Mouse (Mus musculus): ENCODE data around the gene Zfp217. TPM values are rescaled to one million over a fixed set of nuclear protein-coding genes. Genes with fewer than 3 reads are reported as not detected.

Gene Zfp217
- polyA plus RNA-seq, 1 experiment from 2014 or later = 2.3 TPM

GRCm38 (mm10) chr2:170143861-170144260, 4.0 kb downstream of the Zfp217 start:
- no peak for ATAC-seq (ENCODE audit: low FRiP score)
- Histone ChIP-seq H3K27ac (no peak overlapping the region), H3K9ac (no peak overlapping the region), H3K27me3 (no peaks in the 10 kb centered on the region), H3K9me3 (no peaks in the 10 kb centered on the region), H3K4me2 (no peak overlapping the region), H3K36me3 (no peaks in the 10 kb centered on the region), H3K4me1 (replicated peaks) (no peaks in the 10 kb centered on the region), H3K4me3 (no peak overlapping the region)
- 37% methylated on average over 3 of the region's 3 CpGs for WGBS

- Histone ChIP-seq H3K27ac (no peak overlapping the region), H3K4me1 (replicated peaks) (no peaks in the 10 kb centered on the region), H3K27me3 (no peaks in the 10 kb centered on the region), H3K9me3 (no peaks in the 10 kb centered on the region), H3K4me2 (no peak overlapping the region), H3K4me3 (no peak overlapping the region), H3K9ac (no peak overlapping the region), H3K36me3 (no peaks in the 10 kb centered on the region)
- WGBS = 92% methylated on average over 10 of the region's 10 CpGs
- no peak for ATAC-seq (ENCODE audit: low FRiP score)
Measured at GRCm38 (mm10) chr2:170142542-170142941, 5.4 kb downstream of the Zfp217 start.

GRCm38 (mm10) chr2:170141481-170141880, 6.4 kb downstream of the Zfp217 start:
- ATAC-seq (ENCODE audit: low FRiP score) = no peak

GRCm38 (mm10) chr2:170139411-170140046, 8.4 kb downstream of the Zfp217 start:
- H3K4me2 ChIP-seq = no peak overlapping the region
- H3K4me3 ChIP-seq = no peak overlapping the region
- no peaks in the 10 kb centered on the region; the same call in 1 of the 2 replicates for H3K27me3 ChIP-seq
- H3K9me3 ChIP-seq = no peaks in the 10 kb centered on the region
- no peak overlapping the region for H3K9ac ChIP-seq
- 79% methylated on average over 9 of the region's 9 CpGs for WGBS
- no peak for ATAC-seq (ENCODE audit: low FRiP score)
- H3K4me1 ChIP-seq (replicated peaks) = no peaks in the 10 kb centered on the region; the same call in 1 of the 2 replicates
- no peak overlapping the region for H3K27ac ChIP-seq
- no peaks in the 10 kb centered on the region for H3K36me3 ChIP-seq

More at GRCm38 (mm10) chr2:170141481-170141880, 6.4 kb downstream of the Zfp217 start:
- WGBS = 94% methylated on average over 5 of the region's 5 CpGs
- Histone ChIP-seq H3K27me3 (no peaks in the 10 kb centered on the region), H3K9me3 (no peaks in the 10 kb centered on the region), H3K4me1 (replicated peaks) (no peaks in the 10 kb centered on the region), H3K4me2 (no peak overlapping the region), H3K36me3 (no peaks in the 10 kb centered on the region), H3K27ac (no peak overlapping the region), H3K9ac (no peak overlapping the region), H3K4me3 (no peak overlapping the region)

- no peak for ATAC-seq (ENCODE audit: low FRiP score)
- no peaks in the 10 kb centered on the region for H3K9me3 ChIP-seq
- H3K36me3 ChIP-seq = no peaks in the 10 kb centered on the region
- H3K4me2 ChIP-seq = no peak overlapping the region
- no peak overlapping the region for H3K27ac ChIP-seq
- no peak overlapping the region for H3K4me3 ChIP-seq
- peaks cover 18% of the 10 kb centered on the region for H3K4me1 ChIP-seq (replicated peaks)
- H3K27me3 ChIP-seq = peaks cover 5% of the 10 kb centered on the region; the same call in 1 of the 2 replicates
- WGBS = 43% methylated on average over 3 of the region's 3 CpGs
- no peak overlapping the region for H3K9ac ChIP-seq
Measured at GRCm38 (mm10) chr2:170136928-170137327, 11.0 kb downstream of the Zfp217 start.

- Histone ChIP-seq H3K27me3 (peaks cover 5% of the 10 kb centered on the region; the same call in 1 of the 2 replicates), H3K4me3 (no peak overlapping the region), H3K9me3 (no peaks in the 10 kb centered on the region), H3K36me3 (no peaks in the 10 kb centered on the region), H3K4me2 (no peak overlapping the region), H3K27ac (no peak overlapping the region), H3K9ac (no peak overlapping the region), H3K4me1 (replicated peaks) (peaks cover 18% of the 10 kb centered on the region)
- 88% methylated on average over 6 of the region's 6 CpGs for WGBS
- no peak for ATAC-seq (ENCODE audit: low FRiP score)
Measured at GRCm38 (mm10) chr2:170135820-170136219, 12.1 kb downstream of the Zfp217 start.

GRCm38 (mm10) chr2:170134026-170134690, 13.7 kb downstream of the Zfp217 start:
- H3K4me3 ChIP-seq = 0 out of 2 replicates have a peak overlapping the region, but pooled peaks have one; percentile 40
- H3K27ac ChIP-seq = peak overlapping the region; percentile 73; the same call in 1 of the 2 replicates

GRCm38 (mm10) chr2:170133093-170133731, 14.7 kb downstream of the Zfp217 start:
- H3K4me2 ChIP-seq = peak overlapping the region; percentile 70
- no peaks in the 10 kb centered on the region for H3K36me3 ChIP-seq
- H3K27me3 ChIP-seq = peaks cover 5% of the 10 kb centered on the region; the same call in 1 of the 2 replicates
- H3K4me1 ChIP-seq (replicated peaks) = peaks cover 41% of the 10 kb centered on the region
- no peak for ATAC-seq (ENCODE audit: low FRiP score)
- H3K9me3 ChIP-seq = no peaks in the 10 kb centered on the region
- H3K9ac ChIP-seq = peak overlapping the region; percentile 66
- under 1% methylated on average over 28 of the region's 28 CpGs for WGBS
- H3K4me3 ChIP-seq = peak overlapping the region; percentile 40
- H3K27ac ChIP-seq = peak overlapping the region; percentile 73

More at GRCm38 (mm10) chr2:170134026-170134690, 13.7 kb downstream of the Zfp217 start:
- H3K9ac ChIP-seq = no peak overlapping the region
- H3K4me1 ChIP-seq (replicated peaks) = peaks cover 31% of the 10 kb centered on the region
- H3K36me3 ChIP-seq = no peaks in the 10 kb centered on the region
- H3K4me2 ChIP-seq = peak overlapping the region; percentile 70
- H3K27me3 ChIP-seq = peaks cover 5% of the 10 kb centered on the region; the same call in 1 of the 2 replicates
- H3K9me3 ChIP-seq = no peaks in the 10 kb centered on the region
- no peak for ATAC-seq (ENCODE audit: low FRiP score)
- 15% methylated on average over 12 of the region's 12 CpGs for WGBS

- H3K4me2 ChIP-seq = peak overlapping the region; percentile 70
- no peak for ATAC-seq (ENCODE audit: low FRiP score)
- H3K4me1 ChIP-seq (replicated peaks) = peaks cover 46% of the 10 kb centered on the region
- H3K9ac ChIP-seq = peak overlapping the region; percentile 66; the same call in 1 of the 2 replicates
- peaks cover 5% of the 10 kb centered on the region; the same call in 1 of the 2 replicates for H3K27me3 ChIP-seq
- H3K4me3 ChIP-seq = peak overlapping the region; percentile 40
- H3K36me3 ChIP-seq = no peaks in the 10 kb centered on the region
- no peaks in the 10 kb centered on the region for H3K9me3 ChIP-seq
- peak overlapping the region; percentile 73 for H3K27ac ChIP-seq
- WGBS = 0% methylated on average over 3 of the region's 3 CpGs
Measured at GRCm38 (mm10) chr2:170132716-170133092, 15.2 kb downstream of the Zfp217 start.

GRCm38 (mm10) chr2:170131981-170132460, 15.9 kb downstream of the Zfp217 start:
- Histone ChIP-seq H3K9me3 (no peaks in the 10 kb centered on the region), H3K4me1 (replicated peaks) (peaks cover 52% of the 10 kb centered on the region), H3K9ac (no peak overlapping the region; the same call in 1 of the 2 replicates), H3K27me3 (peaks cover 5% of the 10 kb centered on the region; the same call in 1 of the 2 replicates), H3K4me3 (peak overlapping the region; percentile 80), H3K36me3 (no peaks in the 10 kb centered on the region), H3K27ac (0 out of 2 replicates have a peak overlapping the region, but pooled peaks have one; percentile 40), H3K4me2 (peak overlapping the region; percentile 70)
- 4% methylated on average over 10 of the region's 10 CpGs for WGBS
- no peak for ATAC-seq (ENCODE audit: low FRiP score)

- Histone ChIP-seq H3K27ac (peak overlapping the region; percentile 83), H3K4me3 (peak overlapping the region; percentile 80), H3K27me3 (peaks cover 5% of the 10 kb centered on the region; the same call in 1 of the 2 replicates), H3K9me3 (no peaks in the 10 kb centered on the region), H3K9ac (peak overlapping the region; percentile 89), H3K36me3 (no peaks in the 10 kb centered on the region), H3K4me1 (replicated peaks) (peaks cover 56% of the 10 kb centered on the region), H3K4me2 (peak overlapping the region; percentile 70)
- WGBS = under 1% methylated on average over 53 of the region's 122 CpGs
- peak; percentile 90 for ATAC-seq (ENCODE audit: low FRiP score)
Measured at GRCm38 (mm10) chr2:170130780-170131645, 16.9 kb downstream of the Zfp217 start.

Measured in hindbrain, embryonic 13.5 days (tissue).